Mouse (Mus musculus) kidney, postnatal 14 days (tissue): ENCODE results near the gene Clec2i.
"Not testable (repeated sequence)": the region's sequence is repeated elsewhere in the genome, so short reads cannot be mapped to it uniquely, and the experiment has no call there.

Experiments used
- DNase-seq: peaks from one replicate; pipeline ENCODE4 v3.0.0; 2022; ENCODE audit warnings: mixed read lengths

Gene Clec2i

GRCm38 (mm10) chr6:128855477-128855876 lies 31.9 kb upstream of the Clec2i start:
- DNase-seq, result no peak

GRCm38 (mm10) chr6:128856250-128856649 lies 31.1 kb upstream of the Clec2i start:
- DNase-seq, result peak; percentile 92

- no peak for DNase-seq
These were observed 29.4 kb upstream of the Clec2i start for GRCm38 (mm10) chr6:128857976-128858375.

DNA sequence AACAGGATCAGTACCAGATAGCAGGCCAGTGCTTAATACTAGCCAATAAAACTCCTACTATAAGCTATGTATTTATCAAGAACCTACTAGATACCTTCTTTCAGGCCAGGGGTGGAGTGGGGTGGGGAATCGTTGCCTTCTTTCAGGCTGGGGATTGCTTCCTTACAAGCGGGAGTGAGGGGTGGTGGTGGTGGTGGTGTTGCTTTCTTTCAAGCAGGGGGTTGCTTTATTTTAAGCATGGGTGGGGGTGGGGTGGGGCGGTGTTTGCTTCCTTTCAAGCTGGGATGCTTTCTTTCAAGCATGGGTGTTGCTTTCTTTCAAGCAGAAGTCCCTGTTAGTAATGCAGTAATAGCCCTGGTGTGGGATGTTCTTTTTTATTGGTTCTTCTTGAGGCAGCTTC lies 18.5 kb upstream of the Clec2i start:
- no peak for DNase-seq

DNA sequence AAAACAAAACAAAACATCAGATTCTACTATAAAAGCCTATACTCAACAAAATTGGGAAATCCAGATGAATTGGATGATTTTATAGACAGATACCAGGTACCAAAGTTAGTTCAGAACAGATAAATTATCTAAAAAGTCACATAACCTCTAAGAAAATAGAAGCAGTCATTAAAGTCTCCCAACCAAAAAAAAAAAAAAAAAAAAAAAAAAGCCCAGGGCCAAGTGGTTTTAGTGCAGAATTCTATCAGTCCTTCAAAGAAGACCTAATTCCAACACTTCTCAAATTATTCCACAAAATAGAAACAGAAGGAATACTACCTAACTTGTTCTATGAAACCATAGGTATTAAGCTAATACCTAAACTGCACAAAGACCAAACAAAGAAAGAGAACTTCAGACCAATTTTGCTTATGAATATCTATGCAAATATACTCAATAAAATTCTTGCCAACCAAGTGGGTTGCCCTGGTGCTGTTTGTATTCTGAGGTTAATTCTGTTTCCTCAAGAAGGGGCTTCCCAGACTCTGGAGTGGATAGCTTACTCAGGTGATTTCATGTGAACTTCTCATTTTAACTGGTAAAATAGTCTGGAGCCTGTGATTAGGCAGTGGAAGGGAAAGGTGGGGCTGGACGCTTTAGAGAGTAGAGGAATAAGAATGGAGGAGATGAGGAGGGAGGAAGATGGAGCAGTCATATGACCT lies 15.3 kb upstream of the Clec2i start:
- DNase-seq, result no peak

GRCm38 (mm10) chr6:128888834-128889233 lies 1.4 kb downstream of the Clec2i start:
- no peak for DNase-seq

DNA sequence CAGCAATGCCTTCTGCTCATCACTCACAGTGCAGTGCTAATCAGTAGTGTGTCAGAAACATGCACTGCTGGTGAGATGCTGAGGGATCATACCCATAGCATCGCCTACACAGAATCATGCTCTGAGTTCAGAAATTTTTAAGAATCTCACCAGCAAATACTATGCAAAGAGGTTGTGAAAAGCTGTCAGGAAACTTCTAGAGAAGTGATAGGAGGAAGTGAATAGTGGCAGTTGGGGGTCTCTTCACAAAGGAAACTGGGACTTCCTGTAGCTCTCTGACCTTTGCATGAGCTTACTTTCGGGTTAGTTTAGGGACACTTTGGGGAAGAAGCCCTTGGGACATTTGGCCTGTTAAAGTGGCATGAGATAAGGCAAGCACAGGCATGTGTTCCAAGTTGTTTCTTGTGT lies 3.6 kb downstream of the Clec2i start, which contains the start of gene BC035044:
Gene BC035044, minus strand, starts transcription at position 179 of the 408 bp plus-strand sequence.
- no peak for DNase-seq

- no peak for DNase-seq
These were observed 8.1 kb downstream of the Clec2i start for GRCm38 (mm10) chr6:128895404-128896001.

GRCm38 (mm10) chr6:128900044-128900443 lies 12.7 kb downstream of the Clec2i start:
- no peak for DNase-seq

DNA sequence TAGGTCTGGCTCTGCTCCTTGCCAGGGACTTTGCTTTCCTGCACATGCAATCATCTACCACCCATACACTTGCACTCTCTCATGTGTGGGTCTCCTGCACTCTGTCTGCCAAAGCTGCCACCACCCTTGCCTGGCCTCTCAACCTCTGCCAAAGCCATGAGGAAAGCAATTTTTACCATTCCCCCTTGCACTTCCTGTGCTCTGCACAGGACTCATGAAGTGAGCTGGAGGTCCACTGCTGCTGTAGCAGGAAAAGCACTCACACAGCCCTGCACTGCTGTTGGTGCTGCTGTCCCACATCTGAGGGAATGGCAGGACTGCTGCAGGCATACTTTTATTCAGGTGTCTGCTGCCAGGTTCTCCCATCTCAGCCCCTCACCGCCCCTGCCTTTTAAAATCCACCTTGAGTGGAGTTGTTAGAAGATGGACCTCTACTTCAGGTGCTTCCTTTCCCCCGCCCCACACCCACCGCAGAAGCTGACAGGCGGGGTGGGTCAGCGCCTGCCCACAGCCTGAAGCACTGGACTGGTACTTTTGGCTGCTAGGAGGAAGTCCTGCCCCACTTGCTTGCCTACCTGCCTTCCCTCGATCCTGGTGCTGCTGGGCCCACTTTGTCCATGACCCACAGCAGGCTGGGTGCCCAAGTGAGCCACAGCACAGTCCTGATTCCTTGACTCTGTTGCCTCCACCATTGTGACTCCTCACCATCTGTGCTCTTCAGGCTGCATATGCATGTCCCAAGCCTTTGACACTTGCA lies 13.6 kb downstream of the Clec2i start:
- DNase-seq, result not testable (repeated sequence)

DNA sequence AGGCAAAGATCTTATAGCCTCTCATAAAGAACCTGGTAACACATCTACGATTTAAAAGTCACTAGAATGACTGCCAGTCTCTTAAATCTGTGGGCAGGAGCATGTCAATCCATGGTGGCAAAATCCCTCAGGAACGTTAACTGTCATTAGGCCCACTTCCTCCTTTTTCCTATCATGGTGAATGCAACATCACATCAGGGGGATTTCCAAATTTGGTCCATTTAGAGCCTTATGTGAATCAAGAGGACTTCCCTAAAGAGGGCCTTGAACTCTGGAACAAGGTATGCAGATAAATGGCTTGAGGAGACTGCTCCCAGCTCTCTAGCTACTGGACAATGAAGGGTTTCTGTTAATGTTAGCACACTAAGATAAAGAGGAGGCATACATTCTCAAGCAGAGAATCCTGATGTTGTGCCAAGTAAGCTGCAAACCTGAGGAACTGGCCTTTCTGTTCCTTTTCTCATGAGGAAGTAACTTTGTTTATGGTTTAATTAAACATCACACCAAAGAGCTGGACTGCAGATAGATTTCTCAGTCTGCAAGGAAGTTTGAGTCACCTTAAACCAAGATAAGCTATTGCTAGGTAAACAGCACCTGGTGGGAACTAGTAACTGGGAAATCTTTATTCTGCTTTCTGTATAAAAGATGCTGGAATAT lies 26.3 kb downstream of the Clec2i start:
- no peak for DNase-seq

GRCm38 (mm10) chr6:128917322-128917721 lies 29.9 kb downstream of the Clec2i start:
- no peak for DNase-seq

GRCm38 (mm10) chr6:128933050-128933449 lies 45.7 kb downstream of the Clec2i start:
- no peak for DNase-seq

- not testable (repeated sequence) for DNase-seq
These were observed 46.7 kb downstream of the Clec2i start, which contains the start of gene Clec2g for GRCm38 (mm10) chr6:128934081-128934480. TSS of gene Clec2g (plus strand) at chr6:128934381.

DNA sequence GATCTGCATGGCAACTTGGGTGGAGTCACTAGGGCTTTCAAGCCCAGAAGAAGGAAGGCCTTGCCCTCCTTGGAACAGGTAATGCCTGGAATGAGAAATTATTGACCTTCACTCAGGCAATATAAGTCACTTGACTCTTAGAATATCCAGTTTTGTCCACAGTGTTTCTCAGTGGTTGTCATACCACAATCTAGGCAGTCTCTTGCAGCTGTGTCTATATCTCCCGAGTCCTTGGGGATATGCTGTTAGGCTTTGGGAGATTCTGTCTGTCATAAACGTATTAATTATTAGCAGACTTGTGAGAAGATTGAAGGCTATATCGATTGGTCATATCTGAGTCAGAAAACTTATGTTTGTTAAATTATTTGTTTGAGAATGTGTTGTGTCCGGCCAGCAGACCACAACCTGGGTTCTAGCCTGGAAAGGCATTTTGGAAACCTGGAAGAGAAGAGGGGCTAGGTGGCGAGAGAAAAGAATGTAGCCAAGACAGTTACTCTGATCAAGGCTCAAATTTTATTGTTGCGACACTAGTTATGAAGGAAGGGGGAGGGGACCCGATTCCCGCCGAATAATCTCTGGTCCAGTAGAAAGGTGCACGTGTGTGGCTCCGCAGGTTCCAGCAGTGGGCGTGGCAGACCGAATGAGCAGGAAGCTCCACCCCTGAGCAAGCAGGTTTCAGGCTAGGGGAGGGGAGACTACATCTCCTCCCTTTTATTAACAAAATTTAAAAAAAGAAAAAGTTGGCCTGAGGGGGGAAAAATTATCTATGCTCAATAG lies 48.7 kb downstream of the Clec2i start:
- not testable (repeated sequence) for DNase-seq

GRCm38 (mm10) chr6:128941646-128942421 lies 54.4 kb downstream of the Clec2i start:
- no peak for DNase-seq

GRCm38 (mm10) chr6:128945564-128945963 lies 58.2 kb downstream of the Clec2i start:
- DNase-seq, result no peak
